Mouse (Mus musculus): Measurements from ENCODE around the gene Ppp1r12c. TPM values are rescaled to one million over a fixed set of nuclear protein-coding genes. Genes with fewer than 3 reads are reported as not detected.

Ppp1r12c gene
- polyA plus RNA-seq, 1 experiment from 2014 or later: 48.3 TPM

- peak; percentile 1 for DNase-seq (ENCODE audit: low spot score)
Measured at GRCm38 (mm10) chr7:4437721-4438120, 63.8 kb downstream of the Ppp1r12c start.

DNA sequence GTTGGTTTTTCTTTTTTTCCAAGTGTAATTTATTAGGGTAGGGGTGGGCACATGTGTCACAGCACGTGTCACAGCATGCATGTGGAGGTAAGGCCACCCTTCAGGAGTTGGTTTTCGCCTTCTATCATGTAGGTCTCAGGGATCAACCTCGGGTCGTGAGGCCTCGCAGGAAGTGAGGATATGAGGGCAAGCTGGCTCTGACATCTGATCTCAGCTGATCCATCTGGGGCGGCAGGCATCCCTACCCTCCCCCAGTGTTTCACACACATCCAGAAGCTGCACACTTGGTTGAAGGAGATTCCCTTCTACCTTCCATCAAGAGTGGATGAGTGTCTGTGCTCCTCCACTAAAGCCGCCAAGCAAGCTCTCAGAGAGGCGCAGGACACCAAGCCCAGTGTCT is 69.5 kb downstream of the Ppp1r12c start:
- DNase-seq (ENCODE audit: low spot score): no peak

DNA sequence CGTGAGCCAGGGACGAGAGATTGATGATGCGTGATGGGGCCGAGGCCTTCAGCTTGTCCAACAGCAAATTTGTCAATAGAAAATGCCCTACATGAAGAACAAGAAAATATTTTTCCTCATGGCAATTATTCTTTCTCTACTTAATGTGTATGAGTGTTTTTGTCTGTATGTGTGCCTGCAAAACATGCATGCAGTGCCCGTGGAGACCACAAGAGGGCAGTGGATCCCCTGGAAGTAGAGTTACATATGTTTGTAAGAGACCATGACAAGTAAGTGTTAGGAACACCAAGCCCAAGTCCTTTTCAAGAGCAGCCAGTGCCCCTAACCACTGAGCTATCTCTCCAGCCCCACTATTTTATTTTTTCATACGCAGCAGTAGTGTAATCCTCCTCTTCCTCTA is 69.9 kb downstream of the Ppp1r12c start:
- peak; percentile 79 for DNase-seq (ENCODE audit: low spot score)

Small RNAs within 50 kb of the gene (microRNA-seq; reads per million reads assigned to microRNA genes)
- gene Gm24605 (ENCODE audit: borderline number of aligned reads): not detected

Other genes with a start within 250 kb of the Ppp1r12c start
- gene Ncr1, start 164.0 kb downstream of the Ppp1r12c start, polyA plus RNA-seq (2015; fragmentation: Nextera tagmentation; extraction: Ambion mirVana): 1.3 and 2.0 TPM in 2 replicates
- gene Gp6, start 103.9 kb downstream of the Ppp1r12c start, polyA plus RNA-seq (2015; fragmentation: Nextera tagmentation; extraction: Ambion mirVana): not detected in 2 replicates
- 9.9 and 12.6 TPM in 2 replicates for gene Rdh13, start 56.0 kb downstream of the Ppp1r12c start, polyA plus RNA-seq (2015; fragmentation: Nextera tagmentation; extraction: Ambion mirVana)
- gene Eps8l1, start 41.0 kb downstream of the Ppp1r12c start, polyA plus RNA-seq (2015; fragmentation: Nextera tagmentation; extraction: Ambion mirVana): 0.79 and 5.9 TPM in 2 replicates
- 27.0 and 28.8 TPM in 2 replicates for gene Tnnt1, start 14.7 kb upstream of the Ppp1r12c start, polyA plus RNA-seq (2015; fragmentation: Nextera tagmentation; extraction: Ambion mirVana)
- gene Tnni3, start 22.5 kb upstream of the Ppp1r12c start, polyA plus RNA-seq (2015; fragmentation: Nextera tagmentation; extraction: Ambion mirVana): 2.5 and 3.0 TPM in 2 replicates
- gene Dnaaf3, start 30.8 kb upstream of the Ppp1r12c start, polyA plus RNA-seq (2015; fragmentation: Nextera tagmentation; extraction: Ambion mirVana): 1.6 and 1.7 TPM in 2 replicates
- 0.22 and 0.44 TPM in 2 replicates for gene Syt5, start 45.9 kb upstream of the Ppp1r12c start, polyA plus RNA-seq (2015; fragmentation: Nextera tagmentation; extraction: Ambion mirVana)
- gene Ptprh, start 102.4 kb upstream of the Ppp1r12c start, polyA plus RNA-seq (2015; fragmentation: Nextera tagmentation; extraction: Ambion mirVana): not detected in 2 replicates
- 1.7 and 2.1 TPM in 2 replicates for gene Tmem86b, start 129.7 kb upstream of the Ppp1r12c start, polyA plus RNA-seq (2015; fragmentation: Nextera tagmentation; extraction: Ambion mirVana)
- 19.8 and 23.8 TPM in 2 replicates for gene Ppp6r1, start 157.3 kb upstream of the Ppp1r12c start, polyA plus RNA-seq (2015; fragmentation: Nextera tagmentation; extraction: Ambion mirVana)
- 74.9 and 91.0 TPM in 2 replicates for gene Hspbp1, start 183.4 kb upstream of the Ppp1r12c start, polyA plus RNA-seq (2015; fragmentation: Nextera tagmentation; extraction: Ambion mirVana)
- gene Brsk1, start 188.9 kb upstream of the Ppp1r12c start, polyA plus RNA-seq (2015; fragmentation: Nextera tagmentation; extraction: Ambion mirVana): 0.06 and 0.20 TPM in 2 replicates
- 0.82 and 1.4 TPM in 2 replicates for gene Tmem150b, start 223.6 kb upstream of the Ppp1r12c start, polyA plus RNA-seq (2015; fragmentation: Nextera tagmentation; extraction: Ambion mirVana)
- gene Kmt5c, start 238.4 kb upstream of the Ppp1r12c start, polyA plus RNA-seq (2015; fragmentation: Nextera tagmentation; extraction: Ambion mirVana): 44.1 and 44.2 TPM in 2 replicates